Mouse (Mus musculus): Measurements from ENCODE around the gene Pml. TPM values are rescaled to one million over a fixed set of nuclear protein-coding genes. Genes with fewer than 3 reads are reported as not detected.

Gene Pml
- polyA plus RNA-seq, 1 experiment from 2014 or later = 6.4 TPM

DNA sequence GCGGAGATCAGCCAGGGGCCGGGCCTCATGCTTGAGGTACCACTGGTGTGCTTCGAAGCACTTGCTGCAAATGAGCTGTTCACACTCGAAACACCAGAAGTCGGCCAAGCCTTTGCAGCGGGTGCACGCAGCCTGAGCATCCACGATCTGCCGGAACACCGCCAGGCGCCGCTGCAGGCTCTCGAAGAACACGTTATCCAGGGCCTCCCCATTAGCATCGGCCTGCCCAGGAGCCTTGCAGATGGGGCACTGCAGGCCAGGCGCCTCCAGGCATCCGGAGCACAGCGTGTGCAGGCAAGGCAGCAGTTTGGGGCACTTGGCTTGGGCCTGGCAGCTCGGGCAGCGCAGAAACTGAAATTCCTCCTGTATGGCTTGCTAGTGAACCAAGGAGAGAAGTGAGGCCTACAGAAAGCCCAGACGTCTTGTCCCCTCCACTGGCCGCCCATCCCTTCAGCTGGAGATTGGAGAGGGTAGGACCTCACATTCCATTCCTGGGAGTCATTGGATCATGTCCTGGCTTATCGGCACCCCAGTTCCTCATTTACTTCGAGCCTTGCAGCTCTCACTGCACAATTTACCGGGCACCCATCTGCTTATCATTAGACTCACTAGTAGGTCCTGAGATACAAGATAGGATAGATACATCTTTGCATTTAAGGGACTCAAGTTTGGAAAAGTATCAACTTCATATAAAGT lies 2.4 kb downstream of the Pml start:
- Histone ChIP-seq H3K27me3 (replicated peaks; ENCODE audit: insufficient read depth, low read length) (no peaks in the 10 kb centered on the region), H3K4me3 (ENCODE audit: low read depth, low read length) (peak overlapping the region; percentile 20; the same call in 1 of the 2 replicates), H3K9me3 (ENCODE audit: low read length) (no peaks in the 10 kb centered on the region), H3K36me3 (ENCODE audit: insufficient read depth, low read length) (no peaks in the 10 kb centered on the region), H3K9ac (replicated peaks; ENCODE audit: low read depth) (no peak overlapping the region; the same call in 1 of the 2 replicates), H3K27ac (ENCODE audit: low read length) (peak overlapping the region; percentile 64; the same call in 1 of the 2 replicates), H3K4me1 (ENCODE audit: insufficient read depth, low read depth, low read length) (peaks cover 13% of the 10 kb centered on the region; the same call in 1 of the 2 replicates), H3K4me2 (replicated peaks; ENCODE audit: low read depth, low read length) (peak overlapping the region; percentile 43)
- DNase-seq (ENCODE audit: low spot score) = peak; percentile 90
- WGBS = 10% methylated on average over 25 of the region's 25 CpGs
- peak; percentile 85 for ATAC-seq
- TF ChIP-seq CTCF (IDR thresholded peaks at IDR 0.05) = peak; percentile 96
- no peak for TF ChIP-seq EP300 (IDR thresholded peaks at IDR 0.05)

DNA sequence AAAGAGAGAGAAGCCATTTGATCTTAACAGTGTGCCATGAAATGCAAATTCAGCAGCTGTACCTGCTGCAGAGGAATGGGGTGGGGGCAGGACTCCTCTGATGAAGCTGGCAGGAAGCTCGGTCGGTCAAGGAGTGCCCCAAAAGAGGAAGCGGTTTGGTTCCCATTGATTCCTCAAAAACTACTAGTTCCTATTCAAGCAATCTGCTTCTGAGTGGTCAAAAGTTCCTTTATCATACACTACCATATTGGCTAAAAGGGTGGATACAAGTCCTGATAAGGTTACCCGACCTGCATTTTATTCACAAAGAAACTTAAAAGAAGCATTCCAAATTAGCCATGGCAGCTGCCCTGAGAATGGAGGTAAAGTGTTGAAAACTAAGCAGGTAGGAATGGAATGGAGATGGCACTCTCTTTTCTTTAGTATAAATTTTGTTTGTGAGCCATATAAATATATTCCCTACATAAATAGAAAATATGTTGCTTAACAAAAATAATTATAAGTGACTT lies 3.4 kb downstream of the Pml start:
- Histone ChIP-seq H3K27ac (ENCODE audit: low read length) (no peak overlapping the region), H3K4me3 (ENCODE audit: low read depth, low read length) (no peak overlapping the region), H3K4me2 (replicated peaks; ENCODE audit: low read depth, low read length) (no peak overlapping the region), H3K27me3 (replicated peaks; ENCODE audit: insufficient read depth, low read length) (no peaks in the 10 kb centered on the region), H3K4me1 (ENCODE audit: insufficient read depth, low read depth, low read length) (peaks cover 16% of the 10 kb centered on the region; the same call in 1 of the 2 replicates), H3K9me3 (ENCODE audit: low read length) (no peaks in the 10 kb centered on the region), H3K9ac (replicated peaks; ENCODE audit: low read depth) (no peak overlapping the region), H3K36me3 (ENCODE audit: insufficient read depth, low read length) (no peaks in the 10 kb centered on the region)
- WGBS = 68% methylated on average over 4 of the region's 4 CpGs
- no peak for DNase-seq (ENCODE audit: low spot score)
- no peak for TF ChIP-seq EP300 (IDR thresholded peaks at IDR 0.05)
- no peak for TF ChIP-seq CTCF (IDR thresholded peaks at IDR 0.05)
- ATAC-seq = no peak

- no peak overlapping the region for H3K4me3 ChIP-seq (ENCODE audit: low read depth, low read length)
- DNase-seq (ENCODE audit: low spot score) = no peak
- H3K9me3 ChIP-seq (ENCODE audit: low read length) = no peaks in the 10 kb centered on the region
- ATAC-seq = no peak
- no peak overlapping the region for H3K4me2 ChIP-seq (replicated peaks; ENCODE audit: low read depth, low read length)
- WGBS = 65% methylated on average over 6 of the region's 6 CpGs
- H3K4me1 ChIP-seq (ENCODE audit: insufficient read depth, low read depth, low read length) = peaks cover 10% of the 10 kb centered on the region; the same call in 1 of the 2 replicates
- H3K36me3 ChIP-seq (ENCODE audit: insufficient read depth, low read length) = no peaks in the 10 kb centered on the region
- TF ChIP-seq CTCF (IDR thresholded peaks at IDR 0.05) (no peak), EP300 (IDR thresholded peaks at IDR 0.05) (no peak)
- H3K27me3 ChIP-seq (replicated peaks; ENCODE audit: insufficient read depth, low read length) = no peaks in the 10 kb centered on the region
- H3K27ac ChIP-seq (ENCODE audit: low read length) = no peak overlapping the region
- H3K9ac ChIP-seq (replicated peaks; ENCODE audit: low read depth) = no peak overlapping the region
Measured at GRCm38 (mm10) chr9:58243696-58244095, 5.9 kb downstream of the Pml start.

- H3K9me3 ChIP-seq (ENCODE audit: low read length) = no peaks in the 10 kb centered on the region
- no peak overlapping the region for H3K4me2 ChIP-seq (replicated peaks; ENCODE audit: low read depth, low read length)
- no peaks in the 10 kb centered on the region for H3K36me3 ChIP-seq (ENCODE audit: insufficient read depth, low read length)
- no peaks in the 10 kb centered on the region for H3K27me3 ChIP-seq (replicated peaks; ENCODE audit: insufficient read depth, low read length)
- ATAC-seq (no peak), DNase-seq (ENCODE audit: low spot score) (no peak)
- no peak overlapping the region for H3K4me3 ChIP-seq (ENCODE audit: low read depth, low read length)
- no peak overlapping the region for H3K9ac ChIP-seq (replicated peaks; ENCODE audit: low read depth)
- no peak overlapping the region for H3K27ac ChIP-seq (ENCODE audit: low read length)
- H3K4me1 ChIP-seq (ENCODE audit: insufficient read depth, low read depth, low read length) = peaks cover 10% of the 10 kb centered on the region; the same call in 1 of the 2 replicates
- WGBS = 66% methylated on average over 5 of the region's 5 CpGs
- TF ChIP-seq CTCF (IDR thresholded peaks at IDR 0.05) (no peak), EP300 (IDR thresholded peaks at IDR 0.05) (no peak)
Measured at GRCm38 (mm10) chr9:58242696-58243095, 6.9 kb downstream of the Pml start.

- peak overlapping the region; percentile 4; the same call in 1 of the 2 replicates for H3K27ac ChIP-seq (ENCODE audit: low read length)
- DNase-seq (ENCODE audit: low spot score) = peak; percentile 81
- WGBS = 40% methylated on average over 9 of the region's 9 CpGs
Measured at GRCm38 (mm10) chr9:58241780-58242485, 7.7 kb downstream of the Pml start.

GRCm38 (mm10) chr9:58234502-58235015 lies 15.0 kb downstream of the Pml start:
- Histone ChIP-seq H3K27ac (ENCODE audit: low read length) (no peak overlapping the region), H3K4me1 (ENCODE audit: insufficient read depth, low read depth, low read length) (no peaks in the 10 kb centered on the region), H3K36me3 (ENCODE audit: insufficient read depth, low read length) (peaks cover 18% of the 10 kb centered on the region), H3K9me3 (ENCODE audit: low read length) (no peaks in the 10 kb centered on the region), H3K9ac (replicated peaks; ENCODE audit: low read depth) (no peak overlapping the region), H3K27me3 (replicated peaks; ENCODE audit: insufficient read depth, low read length) (no peaks in the 10 kb centered on the region), H3K4me3 (ENCODE audit: low read depth, low read length) (no peak overlapping the region), H3K4me2 (replicated peaks; ENCODE audit: low read depth, low read length) (no peak overlapping the region)
- ATAC-seq (no peak), DNase-seq (ENCODE audit: low spot score) (no peak)
- WGBS = 95% methylated on average over 28 of the region's 28 CpGs
- TF ChIP-seq EP300 (IDR thresholded peaks at IDR 0.05) (no peak), CTCF (IDR thresholded peaks at IDR 0.05) (no peak)

More at GRCm38 (mm10) chr9:58241780-58242485, 7.7 kb downstream of the Pml start:
- Histone ChIP-seq H3K36me3 (ENCODE audit: insufficient read depth, low read length) (no peaks in the 10 kb centered on the region), H3K9me3 (ENCODE audit: low read length) (no peaks in the 10 kb centered on the region), H3K4me3 (ENCODE audit: low read depth, low read length) (no peak overlapping the region), H3K9ac (replicated peaks; ENCODE audit: low read depth) (no peak overlapping the region), H3K4me1 (ENCODE audit: insufficient read depth, low read depth, low read length) (peaks cover 4% of the 10 kb centered on the region; the same call in 1 of the 2 replicates), H3K27me3 (replicated peaks; ENCODE audit: insufficient read depth, low read length) (no peaks in the 10 kb centered on the region), H3K4me2 (replicated peaks; ENCODE audit: low read depth, low read length) (no peak overlapping the region)
- ATAC-seq = peak; percentile 79
- no peak for TF ChIP-seq EP300 (IDR thresholded peaks at IDR 0.05)
- TF ChIP-seq CTCF (IDR thresholded peaks at IDR 0.05) = no peak
